ENCODE assay signal across 9 mouse cellular contexts in the genomic region with DNA sequence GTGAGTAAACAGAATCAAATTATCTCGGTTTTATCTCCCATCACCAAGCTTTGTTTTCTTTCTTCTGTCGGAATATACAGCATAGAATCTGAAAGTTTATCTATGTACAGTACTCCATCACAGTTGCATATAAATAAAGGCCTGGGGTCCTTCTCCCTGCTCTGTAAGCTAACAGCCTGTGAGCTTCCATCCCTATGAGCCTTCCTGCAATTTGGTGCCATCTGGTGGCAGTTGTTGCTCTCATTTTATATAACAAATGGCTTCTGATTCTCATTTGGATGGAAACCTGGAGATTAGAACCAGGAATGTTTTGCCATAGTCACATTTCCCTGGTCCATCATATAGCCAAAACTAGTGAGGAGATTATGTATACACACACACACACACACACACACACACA.
DNase-seq lines count a peak whose midpoint lies in the region; ATAC-seq and TF ChIP-seq lines count a peak whose summit lies in the region.
"Had no signal": no experiment of that assay in that cellular context is flagged by ENCODE, and none has a peak within 500 bp of the region (broad histone marks: within the 10 kb centered on the region; RNA-seq: fewer than 3 reads in every experiment).

No protein-coding gene starts in this region.

- H3K4me1 ChIP-seq in intestine, postnatal 0 days (replicated peaks; ENCODE audit: control insufficient read depth, insufficient read depth, low read length), result no peaks in the 10 kb centered on the region
- H3K4me1 ChIP-seq in intestine, embryonic 15.5 days (replicated peaks), result no peaks in the 10 kb centered on the region

- H3K27me3 ChIP-seq in intestine, postnatal 0 days (replicated peaks; ENCODE audit: control insufficient read depth, insufficient read depth, low read length), result no peaks in the 10 kb centered on the region
- no peaks in the 10 kb centered on the region for H3K27me3 ChIP-seq in intestine, embryonic 15.5 days (replicated peaks)

- H3K36me3 ChIP-seq in intestine, postnatal 0 days (ENCODE audit: control insufficient read depth, insufficient read depth), result no peaks in the 10 kb centered on the region
- no peaks in the 10 kb centered on the region for H3K36me3 ChIP-seq in intestine, embryonic 15.5 days

- TF ChIP-seq CTCF in intestine, postnatal 0 days (IDR thresholded peaks at IDR 0.05; ENCODE audit: low read depth), result peak; percentile 65

- no peak overlapping the region for H3K4me2 ChIP-seq in intestine, postnatal 0 days (replicated peaks; ENCODE audit: low read depth)
- H3K4me2 ChIP-seq in intestine, embryonic 15.5 days (replicated peaks), result no peak overlapping the region

- ATAC-seq in intestine, postnatal 0 days, result no peak
- no peak for ATAC-seq in intestine, embryonic 15.5 days
- no peak for ATAC-seq in activated CD4-positive, CD25-positive, alpha-beta regulatory T cell, adult 4 months
- no peak for ATAC-seq in CD4-positive, CD25-positive, alpha-beta regulatory T cell, adult 4 months

- H3K4me3 ChIP-seq in intestine, postnatal 0 days (ENCODE audit: low read depth, low read length), result no peak overlapping the region
- H3K4me3 ChIP-seq in intestine, embryonic 15.5 days (replicated peaks), result no peak overlapping the region

- H3K9ac ChIP-seq in intestine, postnatal 0 days (ENCODE audit: low read depth, low read length), result no peak overlapping the region
- no peak overlapping the region for H3K9ac ChIP-seq in intestine, embryonic 15.5 days
- H3K9ac ChIP-seq: liver, embryonic 14.5 days had no signal

- WGBS in intestine, postnatal 0 days, result 25% methylated on average over 2 of the region's 2 CpGs
- WGBS in intestine, embryonic 15.5 days, result 26% methylated on average over 2 of the region's 2 CpGs

- peak; percentile 67 for DNase-seq in NIH3T3 (ENCODE audit: low read depth)
- peak; percentile 74 for DNase-seq in embryo, embryonic 11 days
- peak; percentile 31 for DNase-seq in hindlimb bud, embryonic 11.5 days (ENCODE audit: extremely low spot score, low read depth, low spot score)
- peak; percentile 10 for DNase-seq in lung, postnatal 36 days

- no peak overlapping the region for H3K27ac ChIP-seq in intestine, postnatal 0 days (ENCODE audit: low read depth, low read length)
- H3K27ac ChIP-seq in intestine, embryonic 15.5 days, result no peak overlapping the region
- H3K27ac ChIP-seq: liver, embryonic 14.5 days had no signal

- no peaks in the 10 kb centered on the region for H3K9me3 ChIP-seq in intestine, postnatal 0 days (ENCODE audit: control insufficient read depth)
- no peaks in the 10 kb centered on the region for H3K9me3 ChIP-seq in intestine, embryonic 15.5 days

Comparison
In these comparisons a context has a peak if more than half of its experiments do, and no peak if none do; other contexts are left out.
1. DNase-seq: peak in every context shown above with its lines; median percentile 74 in embryo, embryonic 11 days; 67 in NIH3T3; 31 in hindlimb bud, embryonic 11.5 days; 10 in lung, postnatal 36 days.